Mouse (Mus musculus): ENCODE measurements around the gene Atp7a. TPM values are rescaled to one million over a fixed set of nuclear protein-coding genes. Genes with fewer than 3 reads are reported as not detected.

Atp7a gene
- total and polyA plus RNA-seq, 3 experiments, result 1.7 to 2.2 TPM; not detected in 1

- H3K4me3 ChIP-seq (ENCODE audit: control insufficient read depth in 1 of 2, insufficient read depth in 1 of 2, low read depth in 2 of 2, low read length in 2 of 2), result no peak overlapping the region
- no peak for DNase-seq (ENCODE audit: low read depth, low spot score)
- no peaks in the 10 kb centered on the region for H3K79me2 ChIP-seq (ENCODE audit: control insufficient read depth, insufficient read depth, low read length, poor library complexity)
- peaks cover 0 to 20% of the 10 kb centered on the region in 2 experiments; a peak in 2 of 4 replicates for H3K36me3 ChIP-seq (ENCODE audit: control insufficient read depth in 1 of 2, insufficient read depth in 2 of 2, low read length in 2 of 2)
- peaks cover 11 to 17% of the 10 kb centered on the region in 2 experiments for H3K4me1 ChIP-seq (ENCODE audit: control insufficient read depth in 1 of 2, insufficient read depth in 2 of 2, low read length in 2 of 2)
- H3K9ac ChIP-seq (ENCODE audit: control insufficient read depth, low read depth, low read length, poor library complexity, severe bottlenecking), result no peak overlapping the region
- no peaks in the 10 kb centered on the region for H3K9me3 ChIP-seq (replicated peaks; ENCODE audit: insufficient read depth, low read length)
- H3K27me3 ChIP-seq (ENCODE audit: control insufficient read depth in 1 of 2, insufficient read depth in 2 of 2, low read length in 2 of 2), result no peaks in the 10 kb centered on the region
- TF ChIP-seq POLR2A (IDR thresholded peaks at IDR 0.05; ENCODE audit: control insufficient read depth in 1 of 2, insufficient read depth in 1 of 2, low read depth in 1 of 2, low read length in 2 of 2, poor library complexity in 1 of 2) (no peak), NELFE (IDR thresholded peaks at IDR 0.05; ENCODE audit: low read depth, low read length) (no peak), TAL1 (IDR thresholded peaks at IDR 0.05; ENCODE audit: low read length) (no peak), ZKSCAN1 (IDR thresholded peaks at IDR 0.05; ENCODE audit: low read depth, low read length) (no peak), NRF1 (IDR thresholded peaks at IDR 0.05; ENCODE audit: insufficient read depth, low read depth, low read length, poor library complexity, severe bottlenecking) (no peak), ELF1 (IDR thresholded peaks at IDR 0.05; ENCODE audit: low read depth, low read length) (no peak), HCFC1 (IDR thresholded peaks at IDR 0.05; ENCODE audit: low read depth, low read length) (no peak), E2F4 (IDR thresholded peaks at IDR 0.05; ENCODE audit: borderline replicate concordance, low read depth, low read length) (no peak), MAFK (IDR thresholded peaks at IDR 0.05; ENCODE audit: borderline replicate concordance, low read depth, low read length) (no peak), CHD2 (IDR thresholded peaks at IDR 0.05; ENCODE audit: low read length) (no peak), GATA1 (IDR thresholded peaks at IDR 0.05; ENCODE audit: low read depth, low read length) (no peak), POLR2AphosphoS5 (IDR thresholded peaks at IDR 0.05; ENCODE audit: borderline replicate concordance, low read depth, low read length) (no peak), CHD1 (IDR thresholded peaks at IDR 0.05; ENCODE audit: low read depth, low read length) (no peak), USF2 (IDR thresholded peaks at IDR 0.05; ENCODE audit: borderline replicate concordance in 1 of 2, insufficient read depth in 1 of 2, low read depth in 1 of 2, low read length in 2 of 2) (no peak)
- H3K27ac ChIP-seq (ENCODE audit: control insufficient read depth, low read depth, low read length), result no peak overlapping the region
These were observed 18.4 kb downstream of the Atp7a start for GRCm38 (mm10) chrX:106045455-106045854.

- Histone ChIP-seq H3K9ac (ENCODE audit: control insufficient read depth, low read depth, low read length, poor library complexity, severe bottlenecking) (no peak overlapping the region), H3K27ac (ENCODE audit: control insufficient read depth, low read depth, low read length) (no peak overlapping the region), H3K4me3 (ENCODE audit: control insufficient read depth in 1 of 2, insufficient read depth in 1 of 2, low read depth in 2 of 2, low read length in 2 of 2) (no peak overlapping the region), H3K9me3 (replicated peaks; ENCODE audit: insufficient read depth, low read length) (no peaks in the 10 kb centered on the region), H3K36me3 (ENCODE audit: control insufficient read depth in 1 of 2, insufficient read depth in 2 of 2, low read length in 2 of 2) (peaks cover 0 to 20% of the 10 kb centered on the region in 2 experiments; a peak in 2 of 4 replicates), H3K27me3 (ENCODE audit: control insufficient read depth in 1 of 2, insufficient read depth in 2 of 2, low read length in 2 of 2) (no peaks in the 10 kb centered on the region), H3K79me2 (ENCODE audit: control insufficient read depth, insufficient read depth, low read length, poor library complexity) (no peaks in the 10 kb centered on the region), H3K4me1 (ENCODE audit: control insufficient read depth in 1 of 2, insufficient read depth in 2 of 2, low read length in 2 of 2) (peaks cover 11 to 17% of the 10 kb centered on the region in 2 experiments)
- no peak for DNase-seq (ENCODE audit: low read depth, low spot score)
- TF ChIP-seq TCF12 (IDR thresholded peaks at IDR 0.05; ENCODE audit: low read depth, low read length) (no peak), TAL1 (IDR thresholded peaks at IDR 0.05; ENCODE audit: low read length) (no peak), MAZ (IDR thresholded peaks at IDR 0.05; ENCODE audit: low read depth, low read length) (no peak), RCOR1 (IDR thresholded peaks at IDR 0.05; ENCODE audit: low read depth, low read length) (no peak), SIN3A (IDR thresholded peaks at IDR 0.05; ENCODE audit: low read length) (no peak), MXI1 (IDR thresholded peaks at IDR 0.05; ENCODE audit: low read depth, low read length) (no peak), ETS1 (IDR thresholded peaks at IDR 0.05; ENCODE audit: low read depth, low read length) (no peak), USF1 (IDR thresholded peaks at IDR 0.05; ENCODE audit: low read depth, low read length) (no peak), MEF2A (IDR thresholded peaks at IDR 0.05; ENCODE audit: extremely low read depth, insufficient replicate concordance, low read depth, low read length, poor library complexity, severe bottlenecking) (no peak), ZMIZ1 (IDR thresholded peaks at IDR 0.05; ENCODE audit: low read depth, low read length) (no peak), TBP (IDR thresholded peaks at IDR 0.05; ENCODE audit: low read depth, low read length) (no peak), ZKSCAN1 (IDR thresholded peaks at IDR 0.05; ENCODE audit: low read depth, low read length) (no peak), KAT2A (conservative IDR thresholded peaks at IDR 0.05; ENCODE audit: low read depth, low read length) (no peak), NELFE (IDR thresholded peaks at IDR 0.05; ENCODE audit: low read depth, low read length) (no peak), GATA1 (IDR thresholded peaks at IDR 0.05; ENCODE audit: low read depth, low read length) (no peak), ELF1 (IDR thresholded peaks at IDR 0.05; ENCODE audit: low read depth, low read length) (no peak), POLR2A (IDR thresholded peaks at IDR 0.05; ENCODE audit: control insufficient read depth in 1 of 2, insufficient read depth in 1 of 2, low read depth in 1 of 2, low read length in 2 of 2, poor library complexity in 1 of 2) (no peak)
These were observed 18.9 kb downstream of the Atp7a start for GRCm38 (mm10) chrX:106045928-106046327.

All from MEL (cell line).